Mouse (Mus musculus) right cerebral cortex, postnatal 25 days (tissue): ENCODE measurements at regions not wholly inside any gene's neighbourhood (a gene's known extent, or its start where the extent isn't known, plus 50 kb on each side); places are given as distances from the start of the nearest gene placed in this dataset.

Source experiments
- DNase-seq: peaks from one replicate; pipeline ENCODE4 v3.0.0; 2022

DNA sequence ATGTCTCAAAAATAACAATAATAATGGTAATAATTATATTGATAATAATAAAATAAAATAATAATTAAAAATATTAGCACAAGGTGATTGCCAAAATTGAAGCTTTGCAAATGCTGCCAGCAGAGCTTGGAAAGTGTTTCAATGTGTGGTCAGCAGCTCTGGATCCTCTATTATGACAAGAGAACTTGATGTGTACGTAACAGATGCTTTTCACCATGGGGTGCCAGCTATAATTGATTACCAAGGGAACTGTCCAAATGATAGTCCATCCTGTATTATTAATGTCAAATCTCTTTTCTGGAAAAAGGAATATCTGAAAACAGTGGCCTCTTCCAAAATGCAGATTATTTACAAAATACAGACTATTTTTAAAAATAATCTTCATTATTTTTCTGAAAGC is 419.2 kb downstream of the Plk2 start:
- DNase-seq: no peak

DNA sequence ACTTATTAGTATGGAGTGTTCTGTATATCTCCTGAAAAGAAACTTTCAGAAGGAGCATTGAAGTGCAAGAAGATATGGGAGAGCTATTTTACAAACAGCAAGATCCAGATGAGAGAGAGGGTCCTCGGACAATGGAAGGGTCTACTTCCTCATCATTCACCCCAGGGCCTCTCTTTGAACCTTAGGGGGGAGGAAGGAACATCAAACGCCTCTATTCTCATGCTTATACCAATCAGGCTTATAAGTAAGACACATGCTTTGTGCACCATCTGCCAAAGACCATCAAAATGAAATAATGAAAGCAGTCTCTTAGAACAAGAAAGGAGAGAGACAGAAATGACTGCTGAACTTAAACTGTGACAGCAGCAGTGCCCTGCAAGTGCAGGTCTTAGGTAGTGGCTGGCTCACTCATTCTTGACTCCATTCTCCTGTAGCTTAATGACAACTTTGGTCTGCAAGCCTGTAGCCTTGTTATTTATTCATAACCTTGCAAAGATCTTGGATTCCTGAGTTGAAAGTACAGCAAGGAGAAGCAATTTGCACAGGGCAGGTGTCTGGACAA is 424.5 kb downstream of the Plk2 start:
- DNase-seq: no peak

DNA sequence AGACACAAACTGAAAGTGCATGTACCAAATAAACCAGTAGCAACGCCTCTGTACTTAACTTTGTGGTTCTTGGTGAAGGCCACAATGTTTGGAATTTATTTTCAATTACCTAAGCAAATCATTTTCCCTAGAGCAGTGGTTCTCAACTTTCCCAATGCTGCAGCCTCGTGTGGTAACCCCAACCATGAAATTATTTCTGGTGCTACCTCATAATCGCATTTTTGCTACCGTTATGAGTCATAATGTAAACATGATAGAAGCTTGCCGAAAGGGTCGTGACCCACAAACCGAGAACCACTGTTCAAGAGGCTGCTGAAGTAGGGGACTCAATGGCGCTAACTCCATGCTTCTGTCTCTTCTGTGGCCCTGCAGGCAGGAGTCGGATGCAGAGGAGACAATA is 429.9 kb upstream of the Actbl2 start:
- no peak for DNase-seq

DNA sequence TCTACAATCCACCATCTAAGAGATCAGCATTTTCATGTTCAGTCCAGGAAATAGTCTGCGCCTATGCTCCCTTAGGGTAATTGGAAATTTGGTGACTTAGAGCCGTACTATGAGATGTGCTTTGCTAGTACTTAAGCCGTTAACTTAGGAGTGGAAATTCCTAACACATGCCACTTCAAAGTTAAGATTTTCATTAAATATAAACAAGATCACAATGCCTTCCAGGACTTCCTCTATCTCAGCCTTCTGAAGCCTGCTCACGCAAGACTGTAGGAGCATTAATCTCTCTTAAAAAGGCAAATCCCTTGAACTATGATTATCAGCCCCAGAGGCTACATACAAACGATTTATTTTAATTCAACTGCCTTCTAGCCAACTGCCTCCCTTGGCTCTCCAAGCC is 422.4 kb upstream of the Actbl2 start:
- no peak for DNase-seq

DNA sequence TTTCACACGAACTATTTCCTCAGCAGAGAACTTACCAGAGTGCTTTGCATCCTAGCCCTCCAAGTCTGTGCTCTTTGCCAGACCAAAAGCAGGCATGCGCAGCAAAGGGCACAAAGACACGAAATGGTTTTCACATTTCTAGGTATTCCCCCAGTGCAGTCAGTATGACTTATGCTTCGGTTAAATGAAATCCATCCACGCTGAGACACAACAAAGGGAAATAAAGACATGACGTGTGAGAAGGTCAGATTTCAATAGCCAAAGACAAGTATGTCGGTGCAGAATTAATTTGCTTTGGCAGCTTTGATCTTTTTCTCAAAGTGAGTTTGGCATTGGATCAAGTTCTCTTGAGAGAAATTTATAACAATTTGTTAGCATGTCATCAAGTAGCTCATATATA is 417.9 kb upstream of the Actbl2 start:
- DNase-seq: no peak

DNA sequence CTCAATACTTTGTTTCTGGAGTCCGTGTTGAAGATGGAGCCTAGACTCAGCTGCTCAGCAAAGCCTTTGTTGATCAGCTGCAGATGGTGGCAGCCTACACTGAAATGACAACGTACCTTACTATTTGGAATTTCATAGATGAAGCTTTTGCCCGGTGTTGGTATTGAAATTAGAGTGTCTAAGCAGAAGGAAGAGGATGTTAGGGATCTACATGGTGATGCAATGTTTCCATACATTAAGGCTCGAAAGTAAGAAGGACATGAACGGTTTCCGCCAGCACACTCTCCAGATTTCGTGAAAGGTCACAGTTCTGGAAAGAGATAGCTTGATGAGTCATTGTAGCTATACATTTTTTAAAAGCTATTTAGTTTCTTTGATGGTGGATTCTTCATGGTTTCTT is 412.9 kb upstream of the Actbl2 start:
- no peak for DNase-seq

DNA sequence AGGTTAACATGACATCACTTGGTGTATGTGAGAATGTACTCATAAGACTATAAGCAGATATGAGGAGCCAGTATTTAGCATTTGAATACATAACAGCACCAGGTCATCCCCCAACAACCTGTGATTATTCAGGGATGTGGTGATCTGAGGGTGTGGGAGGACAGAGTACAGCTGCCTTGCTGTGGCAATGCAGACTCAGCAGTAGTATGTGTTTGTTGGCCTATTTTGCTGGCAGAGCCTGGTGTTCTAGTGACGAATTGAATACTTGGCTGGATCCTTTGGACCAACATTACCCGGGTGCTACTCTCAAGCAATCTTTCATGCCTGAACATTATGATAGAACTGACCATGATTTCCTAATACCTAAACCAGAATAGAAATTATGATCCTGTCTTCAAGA is 409.1 kb upstream of the Actbl2 start:
- DNase-seq: no peak

DNA sequence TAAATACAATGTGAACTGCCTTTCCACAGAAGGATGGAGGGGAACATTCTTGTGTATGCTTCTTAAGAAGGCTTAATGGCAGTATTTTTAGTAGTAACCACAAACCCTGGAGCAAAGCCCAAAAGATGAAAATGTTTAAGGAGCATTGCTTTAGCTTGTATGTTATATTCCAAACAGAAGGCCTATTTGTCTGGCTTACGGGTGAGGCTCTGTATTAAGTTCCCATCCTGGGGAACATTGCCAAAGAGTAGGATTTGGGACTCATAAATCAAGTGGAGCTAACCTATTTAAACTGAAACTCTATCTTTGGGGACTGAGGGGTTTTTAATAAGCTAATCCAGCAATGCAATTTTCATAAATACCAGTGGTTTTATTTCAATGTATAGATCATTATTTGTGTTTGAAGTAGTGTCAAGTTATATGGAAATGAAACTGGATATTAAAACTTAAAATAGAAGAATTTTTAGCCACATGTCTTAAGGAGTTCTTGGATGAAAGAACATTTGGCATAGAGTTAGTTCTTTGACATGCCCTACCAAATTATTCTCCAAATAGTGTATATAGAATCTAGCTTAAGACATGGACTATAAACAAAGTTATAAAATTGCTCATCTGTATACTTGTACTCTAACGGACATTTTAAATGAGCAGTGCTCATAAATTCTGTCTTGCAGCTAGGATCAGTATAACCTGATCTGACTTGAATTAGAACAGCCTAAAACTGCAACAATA is 401.7 kb upstream of the Actbl2 start:
- DNase-seq: no peak

DNA sequence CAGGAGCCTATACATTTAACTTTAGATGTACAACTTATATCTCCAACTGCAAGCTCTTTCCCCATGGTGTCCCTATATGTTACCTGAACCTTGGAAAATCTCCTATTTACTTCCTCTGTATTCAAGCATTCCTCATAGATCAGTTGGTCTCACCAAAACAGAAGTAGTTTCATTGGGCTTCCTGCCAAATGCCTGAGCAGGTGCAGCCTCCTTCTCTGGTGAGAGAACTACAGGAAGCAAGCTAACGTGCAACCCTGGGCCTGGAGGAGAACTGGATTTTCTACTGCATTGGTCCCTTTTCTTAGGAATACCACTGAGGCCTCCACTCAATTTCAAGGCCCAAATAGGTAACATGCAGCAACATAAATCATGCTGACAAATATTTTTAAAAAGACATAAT is 400.6 kb upstream of the Actbl2 start:
- no peak for DNase-seq

DNA sequence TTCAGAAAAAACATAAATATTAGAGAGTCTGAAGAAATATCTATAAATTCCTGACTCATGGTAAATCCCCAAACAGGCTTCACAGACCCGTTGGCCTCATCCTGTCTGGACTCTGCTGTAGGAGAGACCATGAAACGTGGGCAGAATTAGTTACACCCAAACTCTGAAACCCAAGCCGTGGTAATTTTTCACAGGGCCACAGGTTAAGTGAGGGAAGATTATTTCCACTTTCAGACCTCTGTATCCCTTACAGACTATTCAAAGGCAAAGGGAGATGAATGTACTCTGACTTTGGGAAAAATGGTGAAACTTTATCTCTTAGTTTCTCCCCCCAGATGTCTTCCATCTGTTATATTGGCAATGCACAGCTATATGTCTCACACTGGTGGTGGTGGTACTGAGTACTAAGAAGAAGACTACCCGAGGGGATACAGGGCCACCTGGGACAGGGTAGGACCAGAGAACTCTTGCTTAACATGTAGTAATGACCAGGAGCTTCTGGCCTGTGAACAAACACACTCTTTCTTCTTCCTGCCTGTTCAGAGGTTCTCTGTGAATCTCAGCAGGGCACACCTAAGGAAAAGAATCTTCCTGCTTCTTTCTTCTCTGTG is 388.8 kb upstream of the Actbl2 start:
- no peak for DNase-seq

DNA sequence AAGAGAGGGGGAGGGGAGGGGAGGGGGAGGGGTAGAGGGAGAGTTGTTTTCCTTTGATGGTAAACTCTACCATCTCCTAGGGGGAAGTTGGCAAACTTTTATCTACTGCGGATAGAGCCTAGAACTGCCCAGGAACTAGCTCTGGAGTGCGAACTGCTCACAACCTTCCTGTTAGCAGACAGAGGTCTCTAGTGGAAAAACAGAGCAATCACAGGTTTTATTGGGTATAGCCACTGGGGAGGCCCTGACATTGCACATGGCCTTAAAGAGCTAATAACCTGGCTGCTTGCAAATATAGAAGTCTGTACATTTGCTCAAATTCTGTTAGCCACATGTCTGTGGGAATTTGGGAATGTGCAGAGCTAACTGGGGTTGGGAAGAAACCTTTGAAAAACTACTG is 388.1 kb upstream of the Actbl2 start:
- DNase-seq: no peak

DNA sequence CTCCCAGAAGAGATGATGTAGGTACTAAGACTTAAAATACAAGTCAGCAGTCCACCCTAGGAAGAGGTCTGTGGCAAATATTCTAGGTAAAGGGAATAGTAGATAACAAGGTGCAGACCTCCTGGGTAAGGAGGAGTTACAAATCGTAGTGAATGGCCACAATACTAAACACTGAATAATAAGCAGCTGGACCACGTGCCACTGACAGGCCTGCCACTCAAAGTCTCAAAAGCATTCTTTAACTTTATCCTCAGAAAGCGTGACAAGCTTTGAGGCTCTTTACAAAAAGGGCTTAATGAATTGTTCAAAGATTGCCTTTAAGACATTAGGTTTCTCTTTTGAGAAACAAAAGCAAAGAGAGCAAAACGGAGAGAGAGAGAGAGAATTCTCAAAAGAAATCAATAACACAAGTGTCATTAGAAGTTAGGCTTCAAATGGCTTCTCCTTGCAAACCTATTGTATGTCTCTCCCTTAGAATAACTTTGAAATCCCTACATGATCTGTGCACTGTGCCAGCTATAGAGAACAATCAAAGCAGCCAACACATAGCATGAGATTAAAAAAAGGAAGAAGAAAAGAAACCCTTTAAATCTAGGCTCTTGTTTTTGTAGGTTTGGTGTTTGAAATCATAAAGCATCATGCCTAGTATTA is 383.6 kb upstream of the Actbl2 start:
- no peak for DNase-seq

DNA sequence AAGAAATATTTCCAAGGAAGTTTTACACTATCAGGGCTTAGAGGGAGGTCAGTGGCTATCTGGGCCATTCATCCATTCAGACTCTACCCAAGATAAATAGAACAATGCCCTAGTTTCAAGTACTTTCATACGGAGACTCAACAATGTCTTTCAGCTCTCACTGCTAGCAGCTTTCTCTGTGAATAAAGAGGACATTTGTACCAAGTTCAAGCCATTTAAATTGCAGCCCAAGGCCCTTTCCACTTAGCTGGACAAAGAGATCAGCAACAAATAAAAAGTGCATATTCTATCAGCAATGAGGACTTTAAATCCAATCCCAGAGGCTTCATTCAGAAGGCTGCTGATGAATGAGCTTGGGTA is 383.1 kb upstream of the Actbl2 start:
- DNase-seq: no peak

DNA sequence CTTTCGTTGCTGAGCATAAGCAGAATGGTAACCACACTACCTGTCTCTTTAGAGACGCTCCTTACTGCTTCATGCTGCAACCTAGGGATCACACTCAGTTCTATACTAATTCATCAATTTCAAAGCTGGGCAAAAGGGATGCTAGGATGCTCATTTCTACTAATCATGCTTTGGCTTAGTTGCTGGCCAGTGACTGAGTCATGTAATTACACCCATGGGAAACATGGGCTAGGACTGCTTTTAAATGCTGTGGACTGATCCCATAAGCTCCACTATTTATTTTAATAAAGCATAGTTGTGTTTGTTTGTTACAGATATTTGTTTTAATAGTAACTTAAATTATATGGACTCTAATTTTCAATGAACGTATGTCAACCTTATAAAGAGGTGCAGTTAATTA is 373.2 kb upstream of the Actbl2 start:
- DNase-seq: no peak

DNA sequence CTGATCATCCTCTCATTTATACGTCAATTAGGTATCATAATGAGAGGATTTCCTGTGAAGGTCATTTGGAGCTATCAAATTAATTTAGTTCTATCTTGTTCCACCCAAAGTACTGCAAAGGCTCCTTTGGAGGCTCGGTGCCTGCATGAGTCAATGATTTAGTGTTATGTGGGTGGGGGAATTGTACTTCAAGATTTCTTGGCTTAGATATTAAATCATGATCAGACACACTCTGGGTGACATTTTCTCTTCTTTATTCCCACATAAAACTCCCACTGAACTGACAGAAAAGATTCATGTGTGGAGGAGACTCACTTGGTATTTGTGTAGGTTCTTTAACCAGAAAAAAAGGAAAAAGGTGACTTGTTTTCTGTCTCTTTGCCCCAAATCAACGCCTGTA is 372.6 kb upstream of the Actbl2 start:
- no peak for DNase-seq

DNA sequence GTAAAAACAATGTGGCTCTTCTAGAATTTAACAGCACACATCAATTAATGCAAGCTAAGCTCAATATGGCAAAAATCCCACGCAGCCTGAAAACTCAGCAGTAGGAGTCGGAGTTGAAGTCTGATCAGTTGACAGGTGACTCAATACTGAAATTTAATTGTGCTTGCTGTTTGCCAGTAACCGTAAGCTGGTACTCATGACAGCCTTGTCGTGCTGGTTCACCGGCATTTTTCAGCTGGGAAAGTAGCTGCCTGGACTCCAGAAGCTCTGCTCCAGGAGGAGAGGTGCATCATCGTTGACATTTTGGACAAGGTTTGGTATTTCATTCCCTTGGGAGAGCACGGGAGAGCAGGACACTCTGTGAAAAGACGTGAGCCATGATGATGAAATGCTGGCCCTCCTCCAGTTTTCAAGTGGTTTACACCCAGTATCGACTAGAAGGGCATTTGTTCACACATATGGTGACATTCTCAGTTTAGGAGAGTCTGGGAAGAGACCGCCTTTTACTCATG is 372.1 kb upstream of the Actbl2 start:
- peak; percentile 42 for DNase-seq

DNA sequence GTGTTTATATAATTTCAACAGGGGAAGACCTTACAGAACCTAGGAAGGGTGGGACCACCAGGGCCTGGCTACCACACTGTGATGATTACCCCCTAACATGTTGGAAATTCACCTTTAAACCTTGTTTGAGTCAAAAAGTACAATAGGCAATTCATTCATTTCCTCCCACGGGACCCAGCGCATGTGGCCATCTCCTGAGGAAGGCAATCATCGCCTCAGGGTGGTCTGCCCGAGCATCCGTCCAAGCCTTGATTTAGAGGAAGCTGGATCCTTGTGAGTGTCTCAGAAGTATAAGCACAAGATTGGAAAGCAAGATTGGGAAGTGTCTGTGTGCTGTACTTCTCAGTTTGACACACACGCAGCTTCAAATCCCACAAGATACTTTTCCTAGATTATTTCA is 360.9 kb upstream of the Actbl2 start:
- DNase-seq: no peak

DNA sequence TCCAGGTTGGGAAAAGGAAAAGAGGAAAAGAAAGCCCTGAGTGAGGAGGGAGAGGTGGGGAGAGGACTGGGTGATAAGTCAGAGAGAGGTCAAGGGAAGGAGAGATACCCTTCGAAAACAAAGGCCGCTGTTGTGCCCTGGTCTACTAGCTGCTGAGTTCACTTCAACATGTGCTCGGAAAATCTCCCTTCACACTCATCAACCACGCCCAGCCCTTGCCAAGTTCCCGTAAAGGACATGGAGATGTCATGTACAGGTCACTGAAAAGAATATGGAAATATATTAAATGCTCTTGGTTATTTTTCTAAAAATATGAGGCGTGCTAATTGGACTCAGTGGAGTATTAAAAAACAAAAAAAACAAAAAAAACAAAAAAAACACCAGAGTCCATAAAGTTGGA is 359.5 kb upstream of the Actbl2 start:
- DNase-seq: no peak

DNA sequence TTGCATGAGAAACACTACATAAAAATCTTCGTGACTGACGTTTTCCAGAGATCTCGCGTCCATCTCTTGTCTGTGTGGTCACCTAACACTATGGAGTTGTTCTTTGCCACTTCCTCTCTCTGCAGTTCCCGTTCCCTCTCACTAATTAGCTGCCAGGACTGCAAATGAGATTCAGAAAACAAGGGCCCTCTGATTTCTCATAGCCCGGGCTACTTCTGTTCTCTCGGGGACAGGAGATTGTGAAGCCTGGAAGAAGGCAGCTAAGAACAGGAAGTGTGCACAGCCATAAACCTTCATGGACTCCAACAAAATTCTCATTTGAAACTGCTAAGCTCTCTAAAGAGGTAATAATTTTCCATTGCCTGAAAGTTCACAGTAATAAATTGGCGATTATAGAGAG is 358.9 kb upstream of the Actbl2 start:
- DNase-seq: no peak

DNA sequence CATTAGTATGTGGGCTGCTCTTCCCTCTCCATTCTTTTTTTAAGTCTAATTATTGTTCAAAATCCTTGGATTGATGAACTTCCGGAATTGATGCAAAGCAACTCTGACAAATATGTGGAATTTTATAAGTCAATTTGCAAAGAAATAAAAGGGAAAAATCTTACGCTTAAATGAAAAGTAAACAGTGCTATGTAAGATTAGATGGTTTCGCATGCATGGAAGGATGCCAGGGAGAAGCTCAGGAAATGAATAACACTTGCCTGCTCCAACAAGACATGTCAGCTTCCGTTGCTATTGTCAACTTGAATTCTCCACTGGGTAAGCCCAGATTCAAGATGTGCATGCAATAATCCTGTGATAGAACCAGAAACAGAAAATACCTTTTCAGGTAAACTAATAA is 357.2 kb upstream of the Actbl2 start:
- DNase-seq: no peak

DNA sequence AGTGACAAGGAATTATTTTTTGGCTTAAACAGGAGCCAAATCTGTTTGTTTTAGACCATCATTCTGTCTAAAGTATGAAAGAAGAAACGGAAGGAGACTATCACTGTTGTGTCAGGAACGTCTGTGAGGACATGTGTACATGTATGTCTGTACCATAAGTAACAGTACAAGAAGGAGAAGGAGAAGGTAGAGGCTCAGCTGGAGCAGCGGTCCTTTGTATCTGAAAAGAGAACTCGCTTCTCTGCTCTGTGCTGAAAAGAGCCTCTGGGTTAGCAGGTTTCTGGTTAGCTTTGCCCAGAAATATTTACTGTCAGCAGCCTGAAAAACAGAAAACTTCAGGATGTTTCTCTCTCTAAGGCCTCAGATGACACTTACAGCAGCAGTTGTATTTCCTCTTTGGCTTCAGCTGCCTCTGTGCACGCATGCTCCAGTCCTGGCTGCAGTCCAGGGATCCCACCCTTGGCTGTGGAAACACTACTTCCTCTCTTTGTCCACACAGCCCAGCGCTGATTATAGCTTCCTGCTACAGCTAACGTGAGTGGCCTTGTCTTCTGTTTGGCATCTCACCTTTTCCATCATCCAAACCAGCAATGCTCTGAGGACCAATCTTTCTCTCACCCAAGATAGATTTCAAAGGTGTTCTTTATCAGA is 351.7 kb upstream of the Actbl2 start:
- DNase-seq: peak; percentile 25

DNA sequence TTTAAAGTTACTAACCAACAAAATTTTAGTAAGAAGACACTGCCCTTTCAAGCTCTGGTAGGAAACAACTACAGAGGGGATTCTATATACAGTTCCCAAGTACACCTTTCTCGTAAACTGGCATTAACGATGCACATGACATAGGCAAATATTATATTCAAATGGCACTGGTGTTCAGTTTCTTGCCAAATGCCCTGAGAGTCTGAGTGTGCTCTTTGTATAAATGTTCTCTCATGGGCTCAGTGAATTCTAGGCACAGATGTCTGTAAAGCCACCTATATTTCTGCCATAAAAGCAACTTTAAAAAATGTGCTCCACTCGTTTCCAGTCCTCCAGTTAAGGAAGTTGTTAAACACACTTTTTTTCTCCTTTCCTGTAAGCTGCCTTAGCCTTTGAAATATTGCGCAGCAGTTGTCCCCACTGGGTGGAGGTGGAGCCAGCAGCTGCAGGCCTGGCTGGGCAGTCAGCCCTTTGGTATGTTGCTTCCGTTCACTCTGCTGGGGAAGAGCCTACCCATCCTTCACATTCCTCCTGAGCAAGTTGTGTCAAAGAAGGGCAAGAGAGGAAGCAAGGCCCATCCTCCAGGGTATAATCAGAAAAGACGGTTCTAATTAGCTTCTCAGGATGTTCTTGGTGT is 347.4 kb upstream of the Actbl2 start:
- DNase-seq: no peak

DNA sequence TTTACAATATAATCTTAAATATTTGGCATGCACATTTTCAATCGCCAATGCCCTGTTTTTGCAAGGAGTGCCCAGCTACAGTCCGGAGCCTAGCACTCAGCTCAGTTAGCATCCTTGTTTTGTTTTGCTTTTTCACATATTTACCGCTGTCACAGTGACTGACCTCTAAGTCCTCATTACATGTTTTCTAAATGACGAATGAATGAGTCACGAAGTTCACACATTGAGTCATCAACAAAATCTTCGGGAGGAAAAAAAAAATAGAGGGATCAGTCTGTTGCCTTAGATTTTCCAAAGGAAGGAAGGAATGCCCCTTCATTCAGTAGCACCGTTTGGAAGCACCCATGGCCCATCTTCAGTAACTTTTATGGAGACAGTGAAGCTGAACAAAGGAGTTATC is 342.9 kb upstream of the Actbl2 start:
- DNase-seq: no peak
